Mouse (Mus musculus): ENCODE data around the gene Gm21887. TPM values are rescaled to one million over a fixed set of nuclear protein-coding genes. Genes with fewer than 3 reads are reported as not detected.
"Not testable (repeated sequence)": the region's sequence is repeated elsewhere in the genome, so short reads cannot be mapped to it uniquely, and the experiment has no call there.

Gm21887 gene
- polyA plus RNA-seq, 1 experiment from 2014 or later = 166 TPM

GRCm38 (mm10) chrX:170010581-170011528, 1.4 kb downstream of the Gm21887 start:
- DNase-seq (ENCODE audit: low spot score) = peak; percentile 59

- not testable (repeated sequence) for DNase-seq (ENCODE audit: low spot score)
Observed at GRCm38 (mm10) chrX:170011529-170011879, 2.0 kb downstream of the Gm21887 start.

DNA sequence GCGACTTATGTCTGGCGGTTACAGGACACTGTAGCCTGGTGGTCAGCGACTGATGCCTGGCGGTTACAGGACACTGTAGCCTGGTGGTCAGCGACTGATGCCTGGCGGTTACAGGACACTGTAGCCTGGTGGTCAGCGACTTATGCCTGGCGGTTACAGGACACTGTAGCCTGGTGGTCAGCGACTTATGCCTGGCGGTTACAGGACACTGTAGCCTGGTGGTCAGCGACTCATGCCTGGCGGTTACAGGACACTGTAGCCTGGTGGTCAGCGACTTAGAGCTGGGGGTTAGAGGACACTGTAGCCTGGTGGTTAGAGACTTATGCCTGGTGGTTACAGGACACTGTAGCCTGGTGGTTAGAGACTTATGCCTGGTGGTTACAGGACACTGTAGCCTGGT, 4.0 kb downstream of the Gm21887 start:
- DNase-seq (ENCODE audit: low spot score) = not testable (repeated sequence)

DNA sequence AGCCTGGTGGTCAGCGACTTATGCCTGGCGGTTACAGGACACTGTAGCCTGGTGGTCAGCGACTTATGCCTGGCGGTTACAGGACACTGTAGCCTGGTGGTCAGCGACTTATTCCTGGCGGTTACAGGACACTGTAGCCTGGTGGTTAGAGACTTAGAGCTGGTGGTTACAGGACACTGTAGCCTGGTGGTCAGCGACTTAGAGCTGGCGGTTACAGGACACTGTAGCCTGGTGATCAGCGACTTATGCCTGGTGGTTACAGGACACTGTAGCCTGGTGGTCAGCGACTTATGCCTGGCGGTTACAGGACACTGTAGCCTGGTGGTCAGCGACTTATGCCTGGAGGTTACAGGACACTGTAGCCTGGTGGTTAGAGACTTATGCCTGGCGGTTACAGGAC, 4.6 kb downstream of the Gm21887 start:
- DNase-seq (ENCODE audit: low spot score) = not testable (repeated sequence)

GRCm38 (mm10) chrX:170015883-170016282, 6.4 kb downstream of the Gm21887 start:
- DNase-seq (ENCODE audit: low spot score) = not testable (repeated sequence)

DNA sequence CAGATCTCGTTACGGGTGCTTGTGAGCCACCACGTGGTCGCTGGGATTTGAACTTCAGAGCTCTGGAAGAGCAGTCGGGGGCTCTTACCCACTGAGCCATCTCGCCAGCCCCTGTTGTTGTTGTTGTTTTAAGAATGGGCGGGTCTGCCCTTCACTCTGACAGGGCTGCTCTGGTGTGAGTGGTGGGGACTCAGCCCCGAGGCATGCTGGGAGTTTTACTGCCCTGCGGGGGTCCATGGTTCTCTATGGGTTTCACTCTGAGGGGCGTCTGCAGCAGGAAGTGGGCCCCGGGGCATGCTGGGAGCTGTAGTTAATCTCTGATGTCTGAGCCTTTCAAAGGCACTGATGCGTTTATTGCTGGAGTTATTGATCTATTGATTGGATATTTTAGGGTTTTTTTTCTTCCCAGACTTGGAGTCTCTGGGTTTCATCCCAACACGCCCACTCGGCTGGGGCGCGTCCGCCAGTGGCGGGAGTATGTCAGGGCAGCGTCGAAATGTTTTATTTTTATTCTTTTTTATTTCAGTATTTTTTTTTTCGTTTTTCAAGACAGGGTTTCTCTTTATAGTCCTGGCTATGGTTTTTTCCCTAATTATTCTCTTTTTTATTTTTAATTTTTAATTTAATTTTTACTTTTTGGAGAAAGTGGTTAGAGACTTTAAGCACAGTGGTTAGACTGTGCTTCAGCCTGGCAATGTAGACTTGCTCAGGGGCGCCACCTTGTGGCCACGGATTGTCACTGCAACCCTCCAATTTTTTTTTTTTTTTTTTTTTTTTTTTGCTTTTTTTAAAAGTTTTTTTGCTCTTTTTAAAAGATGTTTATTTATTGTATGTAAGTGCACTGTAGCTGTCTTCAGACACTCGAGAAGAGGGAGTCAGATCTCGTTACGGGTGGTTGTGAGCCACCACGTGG, 8.1 kb downstream of the Gm21887 start:
- DNase-seq (ENCODE audit: low spot score) = peak; percentile 82

DNA sequence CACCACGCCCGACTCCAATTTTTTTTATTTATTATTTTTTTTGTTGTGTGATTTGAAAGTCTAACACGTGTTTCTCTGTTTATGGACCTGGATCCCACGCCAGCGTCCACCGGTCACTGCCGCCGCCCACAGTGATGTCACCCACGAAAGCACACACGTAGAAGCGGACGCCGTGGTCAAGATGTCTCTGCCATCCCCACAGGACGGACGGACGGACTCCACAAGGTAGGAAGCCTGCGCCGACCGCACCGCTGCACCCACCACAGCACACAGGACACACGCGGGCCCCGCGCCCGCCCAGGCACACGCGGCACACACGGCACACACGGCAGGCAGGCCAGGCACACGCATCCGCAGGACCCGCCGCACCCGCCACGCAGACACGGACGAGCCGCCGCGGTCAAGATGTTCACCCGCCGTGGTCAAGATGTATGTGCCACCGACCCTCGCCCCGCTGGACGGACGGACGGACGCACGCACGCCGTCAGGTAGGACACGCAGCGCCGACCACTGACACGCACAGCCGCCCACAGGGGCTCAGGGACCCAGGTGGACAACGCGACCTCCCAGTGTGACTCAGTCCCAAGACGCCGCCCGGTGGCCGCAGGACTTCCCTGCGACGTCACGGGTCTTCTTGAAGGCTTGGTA, 9.2 kb downstream of the Gm21887 start:
- DNase-seq (ENCODE audit: low spot score) = peak; percentile 47

DNA sequence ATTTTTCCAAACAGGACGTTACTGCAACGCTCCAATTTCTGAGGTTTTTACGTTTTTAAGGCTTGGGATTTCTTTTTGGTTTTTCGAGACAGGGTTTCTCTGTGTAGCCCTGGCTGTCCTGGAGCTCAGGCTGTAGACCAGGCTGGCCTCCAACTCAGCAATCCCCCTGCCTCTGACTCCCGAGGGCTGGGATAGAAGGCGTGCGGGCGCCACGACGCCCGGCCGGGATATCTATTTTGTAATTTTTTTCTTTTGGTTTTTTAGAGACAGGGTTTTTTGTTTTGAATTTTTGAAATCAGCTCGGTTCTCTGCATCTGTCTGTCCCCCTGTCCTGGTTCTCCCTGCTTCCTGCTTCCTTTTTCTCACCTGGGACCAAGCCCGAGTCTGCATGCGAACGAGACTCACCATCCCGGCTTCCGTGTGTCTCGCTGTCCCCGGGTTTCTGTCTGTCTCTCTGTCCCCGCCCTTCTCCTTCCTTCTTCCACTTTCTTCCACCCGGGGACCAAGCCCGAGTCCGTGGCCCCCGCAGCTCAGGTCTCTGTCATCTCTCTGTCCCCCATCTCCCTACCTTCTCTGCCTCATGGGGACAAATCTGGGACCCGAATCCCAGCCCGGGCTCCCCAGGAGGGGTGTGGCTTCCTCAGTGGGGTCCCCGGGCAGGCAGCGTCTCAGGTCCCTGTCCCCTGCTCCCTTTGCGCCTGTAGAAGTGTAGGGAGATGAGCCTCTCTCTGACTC, 9.9 kb downstream of the Gm21887 start:
- peak; percentile 46 for DNase-seq (ENCODE audit: low spot score)

- peak; percentile 56 for DNase-seq (ENCODE audit: low spot score)
Observed at GRCm38 (mm10) chrX:170019954-170020689, 10.7 kb downstream of the Gm21887 start.

DNA sequence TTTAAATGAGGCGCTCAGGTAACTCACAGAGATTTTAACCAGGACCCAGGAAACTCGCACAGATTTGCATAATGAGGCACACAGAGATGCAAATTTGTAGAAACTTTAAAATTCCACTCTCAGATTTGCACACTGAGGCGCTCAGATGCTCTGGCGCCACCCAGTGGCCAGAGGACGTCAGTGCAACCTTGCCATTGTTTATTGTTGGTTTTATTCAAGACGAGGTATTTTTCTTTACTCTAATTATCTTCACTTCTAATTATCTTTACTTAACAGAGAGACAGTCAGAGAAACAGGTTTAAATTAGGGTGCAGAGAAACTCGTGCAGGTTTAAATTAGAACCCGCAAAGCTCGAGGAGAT, 11.2 kb downstream of the Gm21887 start:
- DNase-seq (ENCODE audit: low spot score) = peak; percentile 89

GRCm38 (mm10) chrX:170021205-170021604, 11.7 kb downstream of the Gm21887 start:
- peak; percentile 23 for DNase-seq (ENCODE audit: low spot score)

GRCm38 (mm10) chrX:170021750-170022461, 12.4 kb downstream of the Gm21887 start:
- DNase-seq (ENCODE audit: low spot score) = peak; percentile 81

Other genes with a start within 250 kb of the Gm21887 start
- 0.12 and 0.15 TPM in 2 replicates for gene 4933400A11Rik, start 230.0 kb upstream of the Gm21887 start, polyA plus RNA-seq (2015; fragmentation: Nextera tagmentation; extraction: Ambion mirVana)